Mouse (Mus musculus) small intestine, adult 2 months (tissue): ENCODE measurements around the gene Herc1.

Experiments
- CTCF ChIP-seq: fragments of 200-500 bp; IDR thresholded peaks from 2 replicates; pipeline ENCODE4 v1.5.1; 2012; ENCODE audit warnings: low read depth, mild to moderate bottlenecking, control low read depth, inconsistent platforms, low read length, moderate library complexity, mixed read lengths; ENCODE audit not compliant: insufficient replicate concordance, insufficient read length; ENCODE audit errors: extremely low read depth
- POLR2A ChIP-seq: fragments of 200-500 bp; IDR thresholded peaks from 2 replicates; pipeline ENCODE4 v1.6.1; 2012; ENCODE audit warnings: low read depth, mild to moderate bottlenecking, control low read depth, inconsistent platforms, low read length, moderate library complexity

DNA sequence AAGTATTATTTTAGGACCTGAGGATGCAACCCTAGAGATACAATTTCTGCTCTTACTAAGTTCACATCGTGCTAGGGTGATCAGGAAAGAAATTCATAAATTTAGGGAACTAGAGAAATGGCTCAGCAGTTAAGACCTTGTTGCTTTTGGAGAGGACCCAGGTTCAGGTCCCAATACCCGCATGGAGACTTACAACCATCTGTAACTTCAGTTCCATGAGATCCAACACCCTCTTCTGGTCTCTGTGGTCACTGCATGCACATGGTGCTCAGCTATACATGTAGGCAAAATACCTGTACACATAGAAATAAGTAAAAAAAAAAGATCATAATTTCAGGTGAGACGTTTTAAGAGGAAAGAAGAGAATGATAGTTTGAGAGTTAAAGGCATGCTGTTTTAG lies 23.2 kb downstream of the Herc1 start:
- TF ChIP-seq CTCF = no peak
- no peak for TF ChIP-seq POLR2A
